Mouse (Mus musculus) kidney, postnatal 14 days (tissue): Measurements from ENCODE around the gene Dnajc16.

Experiments used
- DNase-seq: peaks from one replicate; pipeline ENCODE4 v3.0.0; 2022; ENCODE audit warnings: mixed read lengths

The Dnajc16 gene

DNA sequence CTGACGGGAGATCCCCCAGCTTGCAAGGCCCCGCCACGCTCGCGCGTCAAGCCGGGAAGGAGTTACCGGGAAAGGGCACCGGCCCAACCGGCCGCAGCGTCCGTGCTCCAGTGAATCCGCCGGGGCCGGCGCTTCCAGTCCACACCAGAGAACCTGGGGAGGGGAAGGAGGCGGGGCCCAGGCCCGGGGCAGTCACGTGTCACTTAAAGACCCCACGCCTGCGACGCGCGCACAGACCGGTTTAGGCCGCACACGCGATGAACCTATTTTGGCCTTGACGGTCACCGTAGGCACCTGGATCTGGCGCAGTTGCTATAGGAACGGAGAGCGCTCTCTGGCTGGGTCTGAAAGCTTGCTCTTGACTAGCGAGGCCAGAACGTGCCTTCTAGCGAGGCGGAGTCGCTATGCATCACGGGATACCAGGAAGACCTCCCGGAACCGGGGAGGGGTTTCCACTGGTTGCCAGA, at the start of gene Dnajc16:
TSS of gene Dnajc16 (minus strand) at position 408 of the 467 bp plus-strand sequence.
- peak; percentile 98 for DNase-seq

DNA sequence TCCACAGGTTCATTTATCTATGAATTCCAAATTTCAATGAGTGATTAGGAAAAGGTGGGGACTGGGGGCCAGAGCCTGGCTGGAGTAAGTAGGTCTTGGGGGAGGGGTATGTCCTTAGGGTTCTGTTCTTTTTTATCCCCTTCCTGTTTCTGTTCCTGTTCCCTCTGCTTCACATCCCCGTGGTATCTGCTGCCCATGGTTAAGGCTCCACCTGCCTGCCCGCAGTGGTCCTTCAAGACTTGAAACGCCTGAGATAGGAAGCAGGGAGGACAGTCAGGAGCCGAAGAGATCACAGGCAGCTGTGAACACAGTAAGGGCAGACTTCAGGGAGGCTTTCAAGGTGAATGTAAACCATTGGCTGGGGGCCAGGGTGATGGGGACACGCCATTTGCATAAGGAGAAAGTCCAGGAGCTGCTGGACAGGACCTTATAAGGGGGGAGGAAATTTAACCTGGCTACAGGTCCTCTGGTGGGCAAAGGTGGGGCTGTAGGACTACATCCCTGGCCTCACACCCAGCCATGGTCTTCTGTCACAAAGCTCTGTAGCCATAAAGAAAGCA, 43.9 kb upstream of the Dnajc16 start:
- peak; percentile 65 for DNase-seq

DNA sequence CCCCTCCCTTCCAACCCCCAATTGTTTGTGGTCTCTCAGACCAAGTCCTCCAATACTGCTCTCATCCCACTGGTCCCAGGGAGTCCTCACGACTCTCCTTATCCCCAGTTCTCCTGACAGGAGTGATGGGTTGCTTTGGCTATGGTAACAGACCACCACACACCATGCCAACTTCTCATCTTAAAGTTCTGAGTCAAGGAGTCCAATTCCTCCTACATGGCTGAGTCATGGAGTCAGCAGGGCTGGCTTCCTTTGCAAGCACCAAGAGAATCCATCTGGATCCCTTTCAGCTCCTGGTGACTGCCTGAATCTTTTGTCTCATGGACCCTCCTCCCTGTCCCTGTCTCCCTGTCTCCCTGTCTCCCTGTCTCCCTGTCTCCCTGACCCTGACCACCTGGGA, 43.2 kb upstream of the Dnajc16 start:
- DNase-seq, result no peak

DNA sequence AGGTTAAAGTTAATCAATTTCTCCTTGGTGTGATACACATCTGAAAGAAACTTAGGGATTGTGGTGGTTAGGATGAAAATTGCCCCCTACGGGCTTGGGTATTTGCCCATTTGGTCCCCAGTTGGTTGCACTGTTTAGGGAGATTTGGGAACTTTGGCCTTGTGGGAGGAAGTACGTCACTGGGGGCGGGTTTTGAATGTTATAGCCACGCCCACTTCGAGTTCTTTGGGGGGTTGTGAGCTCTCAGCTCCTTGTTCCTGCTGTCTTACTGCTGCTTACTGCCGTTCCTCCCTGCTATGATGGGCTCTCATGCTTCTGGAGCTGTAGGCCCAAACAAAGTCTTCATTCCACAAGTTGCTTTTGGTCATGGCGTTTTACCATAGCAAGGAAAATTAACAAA, 40.6 kb upstream of the Dnajc16 start:
- DNase-seq, result no peak

DNA sequence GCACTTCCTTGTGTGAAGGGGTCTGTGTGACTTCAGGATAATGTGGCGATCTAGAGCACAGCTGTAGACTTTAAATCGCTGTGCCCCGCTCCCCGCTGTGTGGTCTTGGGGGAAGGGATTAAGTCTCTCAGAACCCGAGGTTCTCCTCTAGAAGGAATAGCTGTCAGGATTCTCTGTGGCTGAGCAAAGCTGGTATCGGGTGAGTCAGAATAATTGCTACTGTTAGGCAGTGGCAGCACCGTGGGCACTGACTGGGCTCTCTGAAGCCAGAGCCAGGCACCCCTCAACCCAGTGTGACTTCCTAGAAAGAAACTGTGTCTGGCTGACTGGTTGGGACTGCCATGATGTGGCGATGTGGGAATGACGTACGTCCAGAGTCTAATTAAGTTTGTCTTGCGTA, 39.6 kb upstream of the Dnajc16 start:
- no peak for DNase-seq

DNA sequence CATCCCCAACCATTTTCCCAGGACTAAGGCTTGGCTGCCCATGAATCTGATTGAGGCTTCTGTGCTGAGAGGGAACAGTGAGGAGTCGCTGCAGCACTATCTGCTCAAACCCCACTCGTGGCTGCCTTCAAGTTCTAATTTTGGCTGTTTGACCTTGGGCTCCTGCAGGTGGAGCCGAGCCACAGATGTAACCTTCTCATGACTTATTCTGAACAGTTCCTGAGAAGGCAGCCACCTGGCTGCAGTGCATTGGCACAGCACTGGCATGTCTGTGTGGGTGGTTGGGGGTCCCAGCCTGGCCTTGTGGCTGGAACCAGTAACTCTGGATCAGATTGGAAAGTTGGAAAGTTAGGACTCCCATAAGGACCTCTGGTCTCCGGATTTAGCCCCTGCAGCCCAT, 37.4 kb upstream of the Dnajc16 start:
- DNase-seq, result no peak

DNA sequence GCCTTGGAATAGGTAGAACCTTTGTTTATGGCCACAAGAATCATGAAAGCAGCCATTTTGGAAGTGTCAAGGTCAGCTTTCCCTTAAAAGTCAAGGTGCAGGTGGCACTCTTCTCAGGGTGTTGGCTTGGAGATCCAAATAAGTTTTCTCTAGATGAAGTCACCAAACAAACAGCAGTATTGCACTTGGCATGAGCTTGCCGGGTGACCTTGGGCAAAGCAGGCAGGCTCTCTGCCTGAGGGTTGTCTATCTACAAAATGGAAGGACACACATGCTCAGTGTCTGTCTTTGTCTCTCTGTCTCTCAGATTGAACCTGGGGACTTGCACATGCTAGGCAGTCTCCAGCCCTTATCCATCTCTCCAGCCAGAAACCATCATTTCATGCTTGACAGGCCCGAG, 36.7 kb upstream of the Dnajc16 start:
- DNase-seq, result no peak

DNA sequence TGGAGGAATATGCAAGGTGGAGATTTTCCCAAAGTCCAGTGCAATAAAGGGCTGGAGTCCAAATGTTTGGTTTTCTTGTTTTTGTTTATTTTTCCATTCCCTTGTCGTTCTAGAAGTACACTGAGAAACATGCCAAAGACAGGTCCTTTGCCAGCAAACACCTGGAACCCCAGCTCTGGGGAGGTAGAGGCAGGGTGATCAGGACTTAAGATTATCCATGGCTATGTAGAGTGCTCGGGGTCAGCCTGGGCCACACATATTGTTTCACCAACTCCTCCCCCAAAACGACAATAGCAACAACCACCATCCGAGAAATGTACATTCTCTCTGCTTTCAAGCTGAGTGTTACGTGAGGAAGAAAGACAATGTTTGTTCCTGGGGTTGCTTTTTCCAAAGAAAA, 35.3 kb upstream of the Dnajc16 start, which contains the start of gene Cela2a:
TSS of gene Cela2a (minus strand) at position 101 of the 400 bp plus-strand sequence.
- no peak for DNase-seq

DNA sequence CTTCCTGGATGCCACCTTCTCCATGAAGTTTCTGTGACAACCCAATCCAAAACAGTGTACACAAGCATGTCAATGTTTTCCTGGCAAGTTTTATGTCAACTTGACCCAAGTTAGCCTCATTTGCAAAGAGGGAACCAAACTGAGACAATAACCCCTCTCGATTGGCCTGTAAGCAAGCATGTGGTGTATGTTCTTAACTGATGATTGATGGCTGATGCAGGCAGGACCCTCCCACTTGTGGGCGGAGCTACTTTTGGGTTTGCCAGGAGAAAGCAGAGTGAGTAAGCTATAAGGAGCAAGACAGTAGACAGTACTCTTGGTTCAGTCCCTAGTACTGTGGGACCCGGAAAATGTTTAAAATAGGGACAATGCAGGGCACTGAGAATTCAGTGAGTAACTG, 32.2 kb upstream of the Dnajc16 start:
- no peak for DNase-seq

DNA sequence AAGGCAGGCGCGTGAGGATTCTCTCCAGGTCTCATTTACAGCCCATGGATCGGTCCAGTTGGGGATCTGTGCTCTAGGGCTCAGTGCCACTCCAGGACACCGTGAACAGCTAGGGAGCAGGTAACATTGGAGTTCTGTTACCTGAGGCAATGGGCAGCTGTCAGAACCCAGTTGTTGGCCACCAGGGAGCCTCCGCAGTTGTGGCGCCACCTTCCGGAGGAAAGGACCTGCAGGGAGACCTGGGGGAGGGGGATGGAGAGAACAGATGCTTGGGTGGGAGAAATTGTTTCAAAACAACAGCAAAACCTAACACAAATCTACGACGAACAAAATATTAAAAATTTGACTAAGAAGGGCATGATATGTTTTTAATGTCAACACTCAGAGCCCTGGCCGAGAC, 31.4 kb upstream of the Dnajc16 start:
- DNase-seq, result peak; percentile 11

DNA sequence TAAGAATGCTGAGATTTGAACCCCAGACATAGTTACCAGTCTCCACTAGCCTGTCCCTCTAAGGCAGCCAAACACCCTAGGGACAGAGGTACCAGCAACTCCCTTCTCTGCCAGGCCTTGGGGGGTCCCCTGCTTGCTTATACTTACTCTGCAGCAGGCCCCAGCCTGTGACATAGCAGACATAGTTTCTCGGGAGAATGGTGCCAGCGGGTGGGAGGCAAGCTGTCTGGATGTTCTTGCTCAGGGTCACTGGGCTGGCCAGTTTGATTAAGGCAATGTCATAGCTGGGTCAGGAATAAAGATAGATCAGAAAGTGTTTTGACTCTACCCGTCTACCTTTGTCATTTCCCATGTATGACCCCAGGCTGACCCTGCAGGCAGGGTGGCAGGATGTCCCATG, 30.4 kb upstream of the Dnajc16 start:
- DNase-seq, result no peak

DNA sequence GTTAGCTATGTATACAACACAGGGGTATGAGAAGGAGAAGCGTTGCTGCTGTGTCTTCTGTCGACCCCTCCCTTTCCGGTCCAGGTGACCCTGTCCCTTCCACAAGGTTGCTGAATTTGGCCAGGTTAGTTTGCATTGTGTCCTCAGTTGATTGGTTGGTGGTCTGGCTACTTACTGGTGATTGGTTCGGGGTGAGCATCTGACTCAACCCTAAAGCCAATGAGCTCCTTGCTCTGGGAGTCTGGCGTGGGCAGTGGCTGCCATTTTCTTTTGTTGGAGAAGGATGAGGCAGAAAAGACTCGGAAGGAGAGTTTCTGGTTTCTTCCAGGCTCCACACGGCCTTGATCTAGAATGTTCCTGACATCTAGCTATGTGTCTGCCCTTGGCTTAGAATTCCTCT, 28.6 kb upstream of the Dnajc16 start:
- no peak for DNase-seq

DNA sequence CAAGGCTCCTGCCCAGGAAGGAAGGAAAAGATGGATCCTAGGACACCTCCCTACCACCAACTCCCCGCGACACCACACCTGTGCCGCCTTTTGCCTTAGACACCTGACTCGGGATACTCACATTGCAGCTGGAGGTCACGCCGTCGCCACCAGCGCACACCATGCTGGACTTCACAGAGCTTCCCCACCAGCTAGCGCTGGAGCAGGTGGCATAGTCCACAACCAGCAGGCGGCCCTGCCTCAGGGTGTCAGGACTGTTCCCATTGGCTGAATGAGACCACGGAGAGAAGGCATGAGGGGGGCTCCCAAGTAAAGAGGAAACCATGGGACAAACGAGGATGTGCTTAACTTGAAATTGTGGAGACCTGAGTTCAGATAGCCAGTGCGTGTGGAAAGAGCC, 28.1 kb upstream of the Dnajc16 start:
- DNase-seq, result no peak

DNA sequence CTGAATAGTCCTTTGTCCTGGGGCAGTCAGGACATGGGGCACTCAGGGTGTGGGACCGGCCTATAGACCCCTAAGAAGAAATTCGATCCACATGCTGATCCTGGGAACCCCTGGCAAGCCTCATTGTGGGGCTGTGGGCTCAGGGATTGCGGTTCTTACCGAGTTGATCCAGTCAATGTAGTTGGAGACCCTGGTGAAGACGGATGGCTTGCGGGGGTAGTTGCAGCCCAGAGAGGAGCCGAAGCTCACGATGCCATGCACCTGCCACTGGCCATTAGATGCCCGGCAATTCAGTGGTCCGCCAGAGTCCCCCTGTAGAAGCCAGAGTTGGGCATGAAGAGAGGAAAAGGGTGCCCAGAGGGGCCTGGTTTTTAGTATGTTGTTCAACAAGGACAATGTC, 27.0 kb upstream of the Dnajc16 start:
- DNase-seq, result no peak

DNA sequence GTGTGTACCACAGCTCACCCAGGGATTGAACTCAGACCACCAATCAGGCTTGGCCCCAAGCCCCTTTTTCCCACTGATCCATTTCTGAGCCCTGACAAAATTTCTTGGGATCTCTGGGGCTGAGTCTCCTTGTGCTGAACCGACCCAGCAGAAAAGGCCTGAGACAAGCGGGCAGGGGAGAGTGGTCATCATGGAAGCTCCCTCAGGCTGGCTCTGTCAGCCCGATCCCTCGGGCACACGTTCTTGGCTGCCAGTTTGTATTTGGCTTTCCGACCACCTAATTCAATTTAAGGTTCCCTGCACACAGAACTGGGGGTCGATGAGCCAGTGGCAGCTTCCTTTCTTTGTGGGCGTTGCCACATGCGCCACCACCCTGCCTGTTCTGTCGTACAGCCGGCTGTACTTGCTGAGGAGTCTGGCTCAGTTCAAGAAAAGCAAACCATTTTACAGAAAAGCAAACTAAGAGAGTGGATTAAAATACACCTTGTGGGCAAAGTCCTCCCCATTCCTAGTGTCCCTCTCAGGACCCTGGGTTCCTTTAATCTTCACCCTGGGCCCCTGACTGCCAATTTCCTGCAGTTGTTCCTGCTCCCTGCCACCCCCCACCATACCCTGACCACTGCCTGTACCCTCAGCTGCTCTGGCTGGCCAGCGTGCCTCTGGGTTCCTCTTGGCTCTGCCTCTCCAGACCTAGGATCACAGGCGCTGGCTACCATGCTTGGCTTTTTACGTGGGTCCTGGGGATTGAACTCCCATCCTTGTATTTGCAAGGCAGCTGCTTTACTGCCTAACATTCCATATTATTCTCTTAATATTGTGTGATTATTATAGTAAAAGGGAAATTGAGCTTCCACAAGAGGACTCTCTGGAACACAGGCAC, 26.3 kb upstream of the Dnajc16 start:
- no peak for DNase-seq

DNA sequence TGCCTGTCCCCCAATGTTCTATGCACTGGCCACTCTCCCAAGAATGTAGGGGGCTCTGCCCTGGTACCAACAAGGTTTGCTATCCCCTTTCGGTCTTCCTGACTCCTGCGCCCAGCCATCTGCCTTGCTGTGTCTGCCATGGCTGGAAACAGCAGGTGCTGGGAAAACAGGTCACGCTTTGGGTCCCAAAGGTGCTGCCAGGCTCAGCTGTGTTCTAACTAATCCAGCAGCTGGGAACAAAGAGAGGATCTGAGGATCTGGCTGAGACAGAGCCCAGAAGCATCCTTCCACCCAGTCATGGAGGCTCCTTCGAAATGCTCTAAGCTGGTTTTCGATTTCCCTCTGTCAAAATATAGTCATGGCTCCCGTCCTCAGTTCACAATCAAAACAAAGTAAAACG, 25.5 kb upstream of the Dnajc16 start:
- DNase-seq, result no peak

DNA sequence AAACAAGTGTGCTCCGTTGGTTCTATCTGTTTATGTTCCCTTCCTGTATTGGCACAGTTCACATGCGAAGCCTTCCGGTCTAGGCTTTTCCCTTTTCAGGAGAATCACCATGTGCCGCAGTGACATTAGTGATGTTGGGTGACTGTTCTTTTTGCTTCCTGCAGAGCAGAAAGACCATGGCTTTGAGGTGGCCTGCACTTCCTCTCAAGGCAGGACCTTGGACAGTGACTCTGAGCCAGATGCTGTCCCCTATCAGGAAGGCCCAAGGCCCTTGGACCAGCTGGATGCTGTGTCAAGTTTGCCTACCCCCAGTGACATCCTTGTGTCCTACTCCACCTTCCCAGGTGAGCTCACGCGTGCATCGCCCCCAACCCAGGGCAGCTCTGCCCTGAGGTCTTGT, 20.6 kb upstream of the Dnajc16 start:
- no peak for DNase-seq

DNA sequence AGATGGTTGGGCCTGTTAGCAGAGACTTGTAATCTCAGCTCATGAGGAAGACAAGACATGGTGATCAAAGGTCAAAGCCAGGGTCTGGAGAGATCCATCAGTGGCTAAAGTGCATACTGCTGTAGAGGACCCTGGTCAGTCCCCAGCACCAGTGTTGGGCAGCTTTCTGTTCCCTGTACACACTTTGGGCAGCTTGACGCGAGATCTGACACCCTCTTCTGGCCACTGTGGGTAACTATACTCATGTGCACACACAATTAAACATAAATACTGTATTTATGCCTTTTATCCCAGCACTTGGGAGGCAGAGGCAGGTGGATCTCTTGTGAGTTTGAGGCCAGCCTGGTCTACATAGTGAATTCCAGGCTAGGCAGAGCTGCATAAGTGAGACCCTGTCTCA, 20.2 kb upstream of the Dnajc16 start:
- DNase-seq, result no peak

DNA sequence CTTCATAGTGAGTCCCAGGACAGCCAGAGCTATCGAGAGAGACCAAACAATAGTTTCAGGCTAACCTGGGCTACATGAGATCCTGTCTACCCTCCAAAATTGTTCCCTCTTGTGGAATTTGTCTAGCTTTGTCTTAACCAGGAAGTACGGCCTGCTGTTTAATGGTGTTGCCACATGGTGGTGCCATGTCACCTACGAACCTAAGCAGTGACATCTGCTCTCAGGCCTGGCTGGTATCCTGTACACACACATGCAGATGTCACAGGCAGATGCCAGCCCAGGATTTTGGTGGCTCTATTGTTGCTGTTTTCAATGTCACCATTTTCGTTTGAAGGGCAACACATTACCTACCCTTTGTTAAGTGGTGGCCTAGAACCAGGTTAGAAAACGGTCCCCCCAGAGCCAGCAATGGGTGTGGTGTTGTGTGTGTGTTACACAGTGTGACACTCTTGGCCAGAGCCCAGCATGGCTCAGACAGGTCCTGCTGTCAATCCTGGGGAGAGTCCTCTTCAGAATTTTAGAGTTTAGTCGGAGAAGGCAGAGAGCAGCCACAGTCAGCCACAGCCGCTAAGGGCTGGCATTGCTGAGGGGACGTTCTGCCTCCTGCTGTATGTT, 19.2 kb upstream of the Dnajc16 start:
- DNase-seq, result no peak

DNA sequence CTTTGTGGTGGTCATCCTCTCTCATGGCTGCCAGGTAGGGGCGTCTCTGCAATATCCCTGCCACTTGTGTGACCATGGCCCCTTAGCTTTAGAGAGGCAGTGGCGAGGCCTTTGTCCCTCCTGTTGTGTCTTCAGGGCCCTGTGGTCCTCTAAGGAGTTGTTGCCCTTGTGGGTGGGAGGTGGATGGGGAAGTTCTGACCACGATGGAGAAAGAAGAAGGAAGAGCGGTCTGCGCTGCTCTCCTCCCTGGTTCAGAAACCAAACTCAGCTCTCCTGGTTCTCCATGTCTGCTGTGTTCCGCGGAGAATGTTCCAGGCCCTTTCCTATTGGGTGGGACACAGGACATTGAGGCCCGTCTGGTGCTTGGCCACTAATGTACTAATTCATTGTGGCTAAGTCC, 15.2 kb upstream of the Dnajc16 start:
- no peak for DNase-seq

DNA sequence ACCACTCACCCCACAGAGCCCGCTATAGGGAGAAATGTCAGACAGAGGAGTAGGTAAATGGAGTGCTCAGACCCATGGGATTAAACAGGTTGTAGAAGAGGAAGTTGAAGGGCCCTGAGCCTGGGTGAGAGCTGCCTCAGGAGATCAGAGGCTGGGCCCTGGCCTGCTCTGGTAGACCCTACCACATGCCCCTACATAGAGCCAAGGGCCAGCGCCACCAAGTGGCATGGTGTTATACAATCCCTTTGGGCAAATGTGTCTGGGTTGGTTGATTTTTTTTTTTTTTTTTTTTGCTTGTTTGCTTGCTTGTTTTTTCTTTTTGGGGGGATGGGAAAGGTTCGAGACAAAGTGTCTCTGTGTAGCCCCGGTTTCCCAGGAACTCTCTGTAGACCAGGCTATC, 13.4 kb upstream of the Dnajc16 start:
- DNase-seq, result no peak

DNA sequence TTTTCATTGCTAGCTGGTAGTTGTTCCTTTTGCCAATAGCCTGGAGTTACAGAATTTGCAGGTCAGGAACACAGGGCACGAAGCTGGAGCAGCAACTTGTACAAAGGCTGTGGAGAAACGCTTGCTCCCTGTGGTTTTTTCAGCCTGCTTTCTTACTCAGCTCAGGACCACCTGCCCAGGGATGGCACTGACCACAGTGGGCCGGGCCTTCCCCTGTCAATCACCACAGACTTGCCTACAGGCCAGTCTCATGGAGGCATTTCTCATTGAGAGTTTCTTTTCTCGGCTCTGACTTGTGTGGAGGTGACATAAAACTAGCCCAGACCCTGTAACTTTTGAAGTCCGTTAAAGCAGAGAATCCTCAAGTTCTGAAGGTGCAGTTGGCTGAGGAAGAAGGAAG, 6.8 kb upstream of the Dnajc16 start:
- no peak for DNase-seq

DNA sequence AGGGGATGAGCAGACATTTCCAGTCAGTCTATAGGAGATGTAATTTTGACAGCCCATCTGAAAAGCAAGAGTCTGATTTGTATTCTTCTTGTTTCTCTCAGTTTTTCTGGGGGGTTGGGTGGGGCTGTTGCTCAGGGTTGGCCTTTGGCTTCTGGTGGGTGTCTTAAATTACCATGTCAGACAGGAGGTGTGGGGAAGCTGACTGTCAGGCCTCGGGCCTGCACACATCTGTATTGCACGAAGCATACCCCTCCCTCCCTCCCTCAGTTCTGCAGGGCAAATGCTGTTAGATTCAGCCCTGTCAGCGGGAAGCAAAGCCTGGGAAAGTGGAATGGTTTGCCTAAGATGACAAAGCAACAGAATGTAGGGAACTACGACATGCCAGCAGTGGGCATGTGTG, 6.2 kb upstream of the Dnajc16 start:
- no peak for DNase-seq

DNA sequence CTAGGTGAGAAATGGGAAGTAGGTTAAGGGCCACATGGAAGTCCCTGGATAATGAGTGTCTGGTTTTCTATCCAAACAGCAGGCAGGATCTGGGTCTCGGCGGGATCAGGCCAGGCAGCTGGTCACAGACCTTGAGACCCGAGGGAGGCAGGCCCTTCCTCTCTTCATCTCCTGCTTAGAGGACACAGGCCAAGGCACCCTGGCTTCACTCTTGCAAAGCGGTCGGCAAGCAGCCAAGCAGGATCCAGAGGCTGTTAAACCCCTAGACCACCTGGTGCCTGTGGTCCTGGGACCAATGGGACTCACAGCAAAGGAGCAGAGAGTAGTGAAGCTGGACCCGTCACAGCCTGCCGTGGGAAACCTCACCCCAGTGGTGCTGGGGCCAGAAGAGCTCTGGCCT, 5.6 kb upstream of the Dnajc16 start:
- no peak for DNase-seq
